Mouse (Mus musculus): ENCODE results near the gene Tns1.
"Not testable (repeated sequence)": the region's sequence is repeated elsewhere in the genome, so short reads cannot be mapped to it uniquely, and the experiment has no call there.

The Tns1 gene

DNA sequence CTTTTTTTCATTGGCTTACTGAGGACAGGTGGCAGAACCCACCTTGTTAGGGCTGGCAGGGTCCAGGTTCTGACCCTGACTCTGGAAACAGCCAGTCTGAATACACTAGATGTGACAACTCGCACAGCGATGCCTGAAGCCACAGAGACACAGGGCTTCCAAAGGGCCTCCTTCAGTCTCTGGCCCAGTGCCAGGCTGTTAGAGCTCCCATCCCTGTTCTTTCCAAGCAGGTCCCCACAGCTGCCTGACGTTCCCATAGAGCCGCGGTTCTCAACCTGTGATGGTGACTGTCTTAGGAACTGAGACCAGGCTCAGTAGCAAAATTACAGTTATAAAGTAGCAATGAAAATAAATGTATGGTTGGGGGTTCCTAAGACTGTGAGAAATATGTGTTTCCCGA, 217.9 kb downstream of the Tns1 start:
- DNase-seq, result no peak

DNA sequence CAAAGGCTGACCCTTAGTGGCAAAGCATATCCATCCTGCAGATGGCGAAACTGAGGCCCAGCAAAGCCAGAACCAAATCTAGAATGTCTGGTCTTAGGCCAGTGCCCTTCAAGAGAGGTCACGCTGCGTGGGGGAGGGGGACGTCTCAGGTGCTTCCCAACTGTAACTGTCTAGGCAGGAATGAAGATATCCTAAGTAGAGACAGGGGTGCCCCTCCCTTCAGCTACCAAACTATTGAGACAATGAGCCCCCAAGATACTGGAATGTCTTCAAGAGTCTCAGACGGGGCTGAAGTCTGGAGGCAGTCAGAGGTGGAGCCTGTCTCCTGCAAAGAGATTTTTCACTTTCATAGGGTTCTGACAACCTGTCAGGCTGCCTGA, 218.4 kb downstream of the Tns1 start:
- DNase-seq, result no peak

DNA sequence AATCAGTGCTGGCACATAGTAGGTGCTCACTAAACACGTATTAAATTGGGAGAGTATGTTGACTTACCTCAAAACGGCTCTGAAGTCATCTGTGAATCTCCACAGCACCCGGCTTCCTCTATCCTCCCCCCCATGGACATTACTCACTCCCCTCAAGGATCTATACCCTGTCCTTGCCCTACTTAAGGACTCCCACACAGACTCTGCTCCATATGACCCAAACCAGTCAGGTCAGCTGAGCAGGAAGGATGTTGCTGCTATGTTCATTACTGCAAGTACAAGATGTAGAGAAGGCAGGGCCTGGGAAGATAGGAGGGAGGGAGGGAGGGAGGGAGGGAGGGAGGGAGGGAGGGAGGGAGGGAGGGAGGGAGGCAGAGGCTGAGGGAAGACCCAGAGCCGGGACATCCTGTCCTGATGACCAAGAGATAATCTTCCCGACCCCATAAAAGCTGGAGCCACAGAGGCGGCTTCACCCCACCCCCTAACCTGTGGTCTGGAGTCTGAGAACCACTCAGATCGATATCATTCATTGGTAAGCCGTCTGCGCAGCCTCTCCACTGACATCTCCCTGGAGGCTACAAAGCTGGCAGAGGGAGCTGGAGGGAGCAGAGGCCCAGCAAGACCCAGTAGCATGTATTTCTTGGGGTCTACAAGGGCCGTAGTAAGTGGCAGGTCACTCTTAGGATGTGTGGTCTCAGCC, 219.0 kb downstream of the Tns1 start:
- no peak for DNase-seq

DNA sequence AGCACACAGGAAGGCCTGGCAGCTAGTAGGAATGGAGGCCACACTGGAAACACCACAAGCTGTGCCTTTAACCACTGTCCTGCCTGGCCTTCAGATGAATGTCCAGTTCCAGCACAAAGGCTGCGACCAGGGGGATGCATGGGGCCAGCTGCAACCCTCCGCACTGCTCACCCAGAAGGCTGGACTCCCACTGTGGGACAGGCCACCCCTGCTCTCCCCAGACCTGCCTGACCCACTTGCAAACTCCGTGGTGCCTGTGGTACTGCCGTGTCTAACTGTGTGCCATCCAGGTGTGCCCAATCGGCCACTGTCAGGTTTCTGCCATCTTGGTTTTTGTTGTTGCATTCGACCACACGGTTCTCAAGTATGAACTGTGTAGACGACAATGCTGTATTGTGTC, 219.6 kb downstream of the Tns1 start:
- no peak for DNase-seq

DNA sequence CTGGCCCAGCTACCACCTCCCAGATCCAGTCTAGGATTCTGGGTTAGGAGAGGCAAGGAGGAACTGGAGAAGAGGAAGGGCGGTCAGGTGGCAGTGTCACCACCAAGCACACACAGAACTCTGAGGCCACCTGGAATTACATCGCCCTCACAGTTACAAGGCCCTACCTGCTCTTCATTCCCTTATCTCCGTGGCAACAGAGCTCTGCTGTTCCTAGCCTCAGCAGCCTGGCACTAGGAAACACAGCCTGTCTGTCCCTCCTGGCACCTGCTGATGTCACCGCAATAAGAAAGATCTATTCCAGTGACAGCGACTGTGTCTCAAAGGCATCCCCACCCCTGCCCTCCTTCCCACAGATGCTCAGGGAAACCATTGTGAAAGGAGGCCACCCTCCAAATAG, 221.2 kb downstream of the Tns1 start:
- no peak for DNase-seq

DNA sequence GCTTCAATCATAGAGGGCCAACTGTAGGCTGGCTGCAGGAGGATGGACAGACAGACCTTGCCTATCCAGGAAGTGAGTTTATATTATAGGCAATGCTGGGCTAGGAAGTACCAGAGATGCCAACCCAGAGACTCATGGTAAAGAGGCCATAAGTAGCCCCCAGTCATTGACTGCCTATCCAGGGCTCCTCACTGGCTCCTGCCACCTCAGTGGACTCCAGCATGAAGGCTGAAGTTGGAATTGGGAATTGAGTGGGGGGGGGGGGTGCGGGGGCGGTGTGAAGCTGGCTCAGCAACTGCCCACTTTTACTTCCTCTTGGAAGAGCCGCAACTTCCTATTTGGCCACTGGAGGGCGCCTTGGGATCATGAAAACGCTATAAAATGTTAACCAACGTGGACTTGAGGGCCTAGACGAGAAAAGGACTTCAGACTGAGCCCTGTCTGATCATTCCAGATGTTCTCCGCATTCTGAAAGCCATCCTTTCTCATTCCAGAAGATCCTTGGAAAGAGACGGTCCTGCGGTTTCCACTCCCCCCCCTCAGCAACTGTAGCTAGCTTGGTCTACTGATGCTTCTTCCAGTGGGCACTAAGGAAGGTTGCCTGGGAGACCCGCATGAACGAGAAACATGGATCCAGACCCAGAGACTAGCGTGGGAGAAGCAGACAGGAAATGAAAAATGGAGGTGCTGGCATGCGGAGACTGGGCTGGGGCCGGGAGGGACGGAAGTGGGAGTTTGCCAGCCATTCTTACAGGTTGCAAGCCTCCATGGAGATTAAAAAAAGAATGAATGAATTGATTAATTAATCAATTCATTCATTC, 221.9 kb downstream of the Tns1 start:
- peak; percentile 83 for DNase-seq

DNA sequence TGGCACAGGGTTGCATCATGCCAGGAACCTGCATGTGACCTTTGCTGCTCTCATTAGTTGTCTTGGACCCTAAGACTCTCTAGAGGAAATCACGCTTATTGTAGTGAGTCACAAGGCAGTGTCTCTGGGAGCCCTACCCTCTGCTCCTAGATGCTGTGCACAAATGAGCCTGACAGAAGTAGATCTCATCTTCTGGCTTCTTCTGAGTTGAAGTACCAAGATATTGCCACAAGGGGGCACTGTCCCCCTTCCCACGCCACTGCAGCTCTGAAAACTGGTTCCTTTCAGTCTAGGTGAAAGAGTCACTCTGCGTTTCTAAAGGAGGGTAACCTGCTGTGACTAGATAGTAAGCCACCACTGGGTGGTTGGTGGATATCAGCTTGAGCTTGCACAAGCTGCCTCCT, 222.8 kb downstream of the Tns1 start:
- peak; percentile 79 for DNase-seq

DNA sequence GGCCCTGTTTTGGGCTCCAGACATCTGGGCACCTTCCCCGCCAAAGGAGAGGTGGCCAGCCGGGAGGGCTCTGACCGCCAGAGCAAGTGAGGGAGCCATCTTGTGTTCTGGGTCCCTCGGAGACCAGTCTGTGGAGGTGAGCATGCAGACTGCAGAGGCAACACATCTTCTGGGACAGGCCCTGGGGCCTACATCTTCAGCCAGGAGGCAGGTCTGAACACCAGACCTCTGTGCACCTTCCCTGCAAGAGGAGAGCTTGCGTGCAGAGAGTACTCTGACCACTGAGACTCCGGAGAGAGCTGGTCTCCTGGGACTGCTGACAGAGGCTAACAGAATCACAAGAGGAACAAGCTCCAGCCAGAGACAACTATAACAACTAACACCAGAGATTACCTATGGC, 228.8 kb downstream of the Tns1 start:
- not testable (repeated sequence) for DNase-seq

DNA sequence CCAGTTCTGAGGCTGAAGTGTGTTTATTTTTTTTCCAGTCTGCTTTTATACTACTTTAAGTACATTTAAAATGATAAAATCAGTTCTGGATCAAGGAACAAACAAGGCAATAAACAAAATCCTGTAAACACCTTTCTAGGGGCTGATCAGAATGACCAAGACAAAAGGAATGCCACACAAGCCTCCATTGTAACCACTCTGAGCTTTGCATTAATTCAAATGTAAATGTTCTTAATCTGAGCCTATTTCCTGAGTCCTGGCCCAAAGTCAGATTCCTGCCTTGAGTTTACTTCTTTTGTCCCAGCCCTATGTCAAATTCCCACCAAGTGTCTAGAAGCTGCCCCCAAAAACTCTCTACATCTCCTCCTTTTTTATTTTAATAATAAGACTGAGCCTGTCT, 243.5 kb downstream of the Tns1 start:
- DNase-seq, result no peak

DNA sequence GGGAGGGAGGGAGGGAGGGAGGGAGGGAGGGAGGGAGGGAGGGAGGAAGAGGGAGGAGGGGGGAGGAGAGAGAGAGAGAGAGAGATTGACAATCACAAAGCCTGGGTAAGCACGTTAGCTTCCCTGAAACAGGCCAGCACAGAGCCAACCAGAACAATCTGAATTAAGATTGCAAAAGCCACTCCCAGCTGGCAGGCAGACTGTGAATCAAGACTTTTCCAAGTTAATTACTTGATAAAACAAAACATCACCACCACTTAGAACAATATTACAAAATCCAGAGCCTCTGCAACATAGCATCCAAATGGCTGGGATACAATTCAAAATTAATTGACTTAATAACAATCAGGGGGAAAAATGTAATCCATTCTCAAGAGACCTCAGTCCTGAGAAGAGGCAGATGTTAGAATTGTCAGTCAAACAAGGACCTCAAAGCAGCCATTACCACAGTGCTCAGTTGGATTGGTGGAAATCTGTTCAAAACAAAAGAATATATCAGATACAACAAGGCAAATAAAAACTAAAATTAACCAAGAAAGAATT, 248.5 kb downstream of the Tns1 start:
- DNase-seq, result peak; percentile 34

DNA sequence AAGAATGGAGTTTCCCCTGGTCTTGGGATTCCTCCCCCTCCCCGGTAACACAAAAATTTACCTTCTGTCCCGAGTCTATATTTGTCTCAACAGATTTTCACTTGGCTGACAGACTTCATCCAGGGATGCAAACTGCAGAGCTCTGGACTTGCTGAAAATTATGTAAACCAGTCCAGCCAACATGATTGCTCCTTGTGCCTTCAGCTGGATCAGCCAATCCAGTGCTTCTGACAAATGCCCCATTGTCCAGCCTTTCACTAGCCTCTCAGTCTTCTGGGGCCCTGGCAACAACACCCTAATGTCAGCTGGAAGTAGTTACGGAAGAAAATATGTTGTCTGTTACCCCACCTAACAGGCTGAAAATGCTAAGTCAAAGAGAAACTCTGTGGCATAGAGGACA, 259.9 kb downstream of the Tns1 start:
- DNase-seq, result no peak

DNA sequence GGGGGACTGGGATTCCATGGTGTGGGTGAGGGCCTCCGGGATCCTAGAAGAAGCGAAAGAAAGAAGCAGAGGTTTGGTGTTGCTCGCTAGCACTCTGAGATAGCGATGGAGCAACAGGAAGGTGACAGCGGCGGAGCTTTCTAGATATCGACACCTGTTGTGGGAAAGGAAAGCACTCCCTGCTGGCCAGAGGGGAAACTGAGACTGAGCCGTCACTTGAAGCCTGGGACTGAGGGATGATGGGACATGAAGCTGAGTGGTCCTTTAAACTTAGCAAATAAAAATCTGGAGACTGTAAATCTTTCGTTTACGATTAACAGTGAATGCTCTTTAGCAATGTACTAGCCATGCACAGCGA, 261.2 kb downstream of the Tns1 start:
- DNase-seq, result no peak

DNA sequence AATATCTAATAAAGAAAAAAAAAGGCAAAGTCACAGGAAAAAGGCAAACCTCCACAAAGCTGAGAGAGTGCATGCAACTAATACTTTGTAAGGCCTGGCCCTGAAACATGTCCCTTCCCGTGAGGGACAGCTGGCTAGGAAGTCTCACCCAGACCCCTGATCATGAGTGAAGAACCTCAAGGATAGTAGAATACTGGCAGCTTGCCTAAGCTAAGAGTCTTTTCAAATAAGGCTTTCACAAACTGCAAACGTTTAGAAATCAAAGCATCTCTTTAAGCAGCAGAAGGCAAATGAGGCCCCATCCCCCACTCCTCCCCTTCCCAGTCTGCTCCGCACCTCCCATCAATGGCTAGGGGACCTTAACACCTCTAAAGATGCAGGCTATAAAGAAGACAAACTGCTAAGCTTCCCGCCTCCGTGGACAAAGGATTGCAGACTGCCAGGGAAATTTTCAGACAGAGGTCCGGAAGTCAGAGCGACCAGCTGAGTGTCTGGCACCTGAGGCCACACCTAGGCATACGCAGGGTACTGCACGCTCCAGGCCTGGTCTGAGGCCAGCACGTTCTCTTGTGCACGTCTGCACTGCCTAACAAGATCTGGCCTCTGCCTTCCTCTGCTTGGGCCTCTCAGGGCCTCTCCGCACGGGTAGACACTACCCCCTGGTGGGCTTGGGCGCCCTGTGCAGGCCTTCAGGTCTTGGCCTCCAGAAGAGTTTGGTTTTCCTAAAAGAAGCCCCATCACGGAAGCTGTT, 261.8 kb downstream of the Tns1 start:
- peak; percentile 75 for DNase-seq

DNA sequence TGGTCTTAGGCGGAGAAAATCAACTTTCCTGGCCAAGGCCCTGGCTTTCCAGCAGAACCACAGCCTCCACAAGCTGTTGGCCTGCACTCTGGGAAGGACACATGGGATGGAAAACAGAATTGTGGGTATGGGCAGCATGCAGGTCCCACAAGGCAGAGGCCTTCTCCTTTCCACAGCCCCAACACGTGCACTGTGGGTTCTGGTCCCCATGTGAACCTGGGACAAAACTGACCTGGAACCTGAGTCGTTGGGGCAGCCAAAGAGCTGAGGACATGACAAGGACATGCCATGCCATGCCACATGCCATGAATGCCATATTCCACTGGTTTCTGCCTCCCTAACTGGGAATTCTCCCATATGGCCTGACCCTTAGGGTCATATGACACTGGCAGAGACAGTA, 263.8 kb downstream of the Tns1 start:
- DNase-seq, result no peak

Measured in lung, postnatal 14 days (tissue).